Mouse (Mus musculus) retina, postnatal 7 days (tissue): ENCODE measurements around the gene Nuak2.
"Not testable (repeated sequence)": the region's sequence is repeated elsewhere in the genome, so short reads cannot be mapped to it uniquely, and the experiment has no call there.

Source experiments
- DNase-seq: peaks from one replicate; pipeline ENCODE4 v3.0.0-alpha.2; 2012; ENCODE audit warnings: low read depth, low spot score

Gene Nuak2

GRCm38 (mm10) chr1:132326777-132327176, 10.9 kb downstream of the Nuak2 start:
- no peak for DNase-seq

- no peak for DNase-seq
Measured at GRCm38 (mm10) chr1:132327477-132327876, 11.6 kb downstream of the Nuak2 start.

DNA sequence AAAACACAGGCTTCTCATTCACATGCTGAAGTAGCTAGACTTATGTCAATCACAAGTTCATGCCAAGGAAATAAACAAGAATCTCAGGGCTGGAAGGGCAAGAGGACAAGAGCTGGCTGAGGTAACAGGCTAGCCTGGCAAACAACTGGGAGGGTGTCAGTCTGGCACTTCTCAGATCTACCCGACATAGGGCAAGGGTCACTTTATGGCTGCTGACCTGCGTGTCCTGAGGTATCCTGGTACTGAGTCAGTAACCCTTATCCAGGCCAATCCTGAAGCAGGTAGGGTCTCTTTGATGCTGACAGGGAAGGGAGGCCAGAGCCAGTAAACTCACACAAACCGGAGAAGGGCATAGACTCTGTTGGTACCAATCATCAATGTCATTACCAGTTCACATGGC, 12.6 kb downstream of the Nuak2 start:
- no peak for DNase-seq

DNA sequence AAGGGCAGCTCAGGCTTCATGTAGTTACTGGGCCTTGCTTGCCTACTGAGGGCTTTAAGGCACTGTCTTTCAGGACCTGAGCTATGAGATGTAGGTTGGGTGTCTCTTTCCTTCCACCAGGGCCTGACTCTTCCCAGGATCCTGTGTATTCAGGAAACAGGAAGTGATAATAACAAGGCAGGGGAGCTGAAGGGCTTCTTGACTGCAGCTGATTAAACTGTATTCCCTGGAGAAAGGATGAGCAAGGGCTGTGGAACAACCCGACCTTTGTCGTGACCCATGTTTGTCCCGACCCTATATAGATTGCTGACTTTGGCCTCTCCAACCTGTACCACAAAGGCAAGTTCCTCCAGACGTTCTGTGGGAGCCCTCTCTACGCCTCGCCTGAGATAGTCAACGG, 13.7 kb downstream of the Nuak2 start:
- no peak for DNase-seq

DNA sequence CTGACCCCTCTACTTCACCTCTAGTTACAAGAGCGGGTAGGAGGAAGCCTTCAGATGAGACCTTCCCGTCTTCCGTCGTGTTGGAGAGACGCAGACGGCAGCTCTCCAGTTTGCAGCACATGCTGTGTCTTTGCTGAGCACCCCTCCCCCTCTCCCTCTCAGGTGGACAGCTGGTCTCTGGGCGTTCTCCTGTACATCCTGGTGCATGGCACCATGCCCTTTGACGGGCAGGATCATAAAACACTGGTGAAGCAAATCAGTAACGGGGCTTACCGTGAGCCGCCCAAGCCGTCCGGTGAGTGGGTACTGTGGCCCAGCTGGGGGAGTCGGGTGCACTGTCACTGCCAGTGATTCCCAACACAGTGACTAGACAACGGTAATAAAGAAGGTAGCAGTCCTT, 14.5 kb downstream of the Nuak2 start:
- DNase-seq = no peak

- no peak for DNase-seq
Measured at GRCm38 (mm10) chr1:132331283-132331682, 15.4 kb downstream of the Nuak2 start.

- no peak for DNase-seq
Measured at GRCm38 (mm10) chr1:132333201-132333600, 17.3 kb downstream of the Nuak2 start.

DNA sequence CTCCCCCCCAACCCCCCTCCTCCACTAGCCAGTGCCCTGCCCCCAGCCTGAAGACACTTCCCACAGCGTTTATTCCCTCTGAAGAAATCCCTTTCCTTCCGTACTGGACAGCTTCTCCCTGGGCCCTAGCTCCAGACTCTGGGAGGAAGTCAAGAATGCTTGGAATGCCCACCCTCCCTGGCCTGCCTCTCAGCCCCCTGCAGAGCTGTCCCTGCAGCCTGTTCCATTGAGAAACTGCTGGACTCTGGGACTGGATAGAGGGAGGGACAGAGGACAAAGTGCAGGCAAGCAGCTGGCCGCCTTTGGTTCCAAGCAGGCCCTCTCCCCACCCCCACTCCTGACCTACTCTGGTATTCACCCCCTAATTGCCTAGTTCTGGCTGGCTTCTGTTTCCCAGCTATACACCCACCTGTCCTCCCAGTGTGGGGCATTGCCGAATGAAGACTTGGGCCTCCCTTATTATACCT, 17.8 kb downstream of the Nuak2 start:
- DNase-seq = no peak

- no peak for DNase-seq
Measured at GRCm38 (mm10) chr1:132334178-132334801, 18.4 kb downstream of the Nuak2 start.

DNA sequence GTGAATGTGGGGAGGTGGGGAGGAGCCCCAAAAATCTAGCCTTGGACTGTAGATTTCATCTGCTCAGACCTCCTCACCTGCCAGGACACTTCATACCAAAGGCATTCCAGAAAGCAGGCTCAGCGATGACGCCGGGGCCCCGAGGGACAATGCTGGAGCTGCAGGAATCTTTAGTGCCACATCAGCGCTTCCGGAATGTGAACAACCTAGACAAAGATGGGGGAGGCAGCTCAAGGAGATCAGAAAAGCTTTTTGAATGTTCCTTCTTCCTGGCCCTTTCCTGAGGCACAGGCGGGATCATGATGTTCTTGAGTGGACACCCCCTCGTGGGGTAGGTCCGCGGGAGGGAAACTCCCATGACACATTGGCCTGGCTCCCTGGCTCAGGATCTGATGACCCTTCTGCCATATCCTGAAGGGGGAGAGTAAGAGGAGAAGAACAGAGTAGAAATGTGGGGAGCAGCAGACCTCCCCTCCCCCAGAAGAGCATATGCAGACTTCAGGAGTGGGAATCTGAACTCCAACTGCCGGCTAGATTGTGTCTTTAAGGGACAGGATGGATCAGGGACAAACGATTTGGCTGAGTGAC, 19.5 kb downstream of the Nuak2 start:
- no peak for DNase-seq

DNA sequence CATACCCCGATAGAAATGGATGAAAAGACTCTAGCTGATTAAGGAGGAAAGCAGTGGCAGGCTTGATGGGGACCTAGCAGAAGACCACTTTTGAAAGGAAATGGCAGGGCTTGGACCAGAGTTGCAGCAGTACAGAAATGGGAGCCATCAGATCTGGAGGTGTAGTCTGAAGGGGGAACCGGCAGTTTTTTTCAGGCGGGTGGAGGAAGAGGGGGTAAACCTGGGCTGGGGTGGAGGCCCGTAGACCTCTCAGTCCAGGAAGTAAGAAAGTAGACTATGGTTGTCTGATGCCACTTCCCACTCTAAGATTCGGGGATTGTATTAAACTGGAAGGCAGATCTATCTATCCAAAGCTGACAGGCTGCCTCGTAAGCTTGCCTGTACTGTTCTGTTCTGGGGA, 21.0 kb downstream of the Nuak2 start:
- DNase-seq = no peak

GRCm38 (mm10) chr1:132338027-132338660, 22.2 kb downstream of the Nuak2 start:
- no peak for DNase-seq

- no peak for DNase-seq
Measured at GRCm38 (mm10) chr1:132341731-132342501, 26.0 kb downstream of the Nuak2 start.

DNA sequence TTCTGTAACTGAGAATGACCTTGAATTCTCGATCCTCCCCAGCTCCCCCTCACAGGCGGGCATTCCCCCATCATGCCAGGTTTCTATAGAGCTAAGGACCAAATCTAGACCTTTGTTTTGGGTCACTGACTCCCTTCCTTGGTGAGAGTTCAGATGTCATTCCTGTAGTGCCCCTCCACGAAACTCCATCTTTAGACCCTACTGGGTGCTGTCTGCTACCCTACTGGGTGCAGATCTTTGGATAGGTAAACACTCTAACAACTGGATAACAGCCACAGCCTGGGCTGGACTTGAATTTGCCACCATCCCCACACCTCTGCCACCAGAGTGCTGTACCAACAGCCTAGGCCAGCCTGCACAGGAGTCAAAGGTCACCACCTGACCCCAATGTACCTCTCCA, 26.6 kb downstream of the Nuak2 start:
- no peak for DNase-seq

DNA sequence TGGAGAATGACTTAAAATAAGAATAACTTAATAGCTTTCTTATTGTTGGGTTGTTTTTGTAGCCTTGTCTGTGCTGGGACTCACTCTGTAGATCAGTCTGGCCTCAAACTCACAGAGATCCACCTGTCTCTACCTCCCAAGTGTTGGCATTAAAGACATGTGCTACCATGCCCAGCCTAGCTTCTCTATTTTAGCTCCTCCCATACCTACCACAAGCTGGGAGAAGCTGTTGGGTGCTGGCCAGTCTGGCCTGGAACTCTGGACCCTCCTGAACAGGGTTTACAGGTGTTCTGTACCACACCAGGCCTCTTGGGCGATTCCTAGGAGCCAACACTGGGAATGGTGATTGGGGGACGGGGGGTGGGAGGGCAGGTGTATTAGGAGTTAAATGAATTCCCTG, 27.3 kb downstream of the Nuak2 start:
- no peak for DNase-seq

GRCm38 (mm10) chr1:132343656-132344055, 27.7 kb downstream of the Nuak2 start:
- DNase-seq = no peak

DNA sequence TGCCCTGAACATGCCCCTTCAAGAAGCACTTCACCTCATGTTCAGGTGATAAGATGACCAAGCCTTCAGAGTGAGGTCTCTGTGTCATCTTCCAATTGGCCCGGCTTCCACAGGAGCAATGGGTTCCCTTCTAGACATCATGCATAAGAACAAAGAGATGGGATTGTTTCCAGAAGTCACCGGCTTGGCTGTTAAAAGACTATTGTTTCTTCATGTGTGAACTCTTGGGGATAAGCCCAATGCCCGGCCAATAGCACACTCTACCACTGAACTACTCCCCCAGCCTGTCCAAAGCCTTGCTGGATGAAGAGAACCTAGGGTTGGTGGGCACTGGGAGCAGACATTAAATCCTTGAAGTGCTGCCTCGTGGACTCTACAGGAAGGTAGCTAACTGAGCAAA, 29.6 kb downstream of the Nuak2 start:
- DNase-seq = no peak

DNA sequence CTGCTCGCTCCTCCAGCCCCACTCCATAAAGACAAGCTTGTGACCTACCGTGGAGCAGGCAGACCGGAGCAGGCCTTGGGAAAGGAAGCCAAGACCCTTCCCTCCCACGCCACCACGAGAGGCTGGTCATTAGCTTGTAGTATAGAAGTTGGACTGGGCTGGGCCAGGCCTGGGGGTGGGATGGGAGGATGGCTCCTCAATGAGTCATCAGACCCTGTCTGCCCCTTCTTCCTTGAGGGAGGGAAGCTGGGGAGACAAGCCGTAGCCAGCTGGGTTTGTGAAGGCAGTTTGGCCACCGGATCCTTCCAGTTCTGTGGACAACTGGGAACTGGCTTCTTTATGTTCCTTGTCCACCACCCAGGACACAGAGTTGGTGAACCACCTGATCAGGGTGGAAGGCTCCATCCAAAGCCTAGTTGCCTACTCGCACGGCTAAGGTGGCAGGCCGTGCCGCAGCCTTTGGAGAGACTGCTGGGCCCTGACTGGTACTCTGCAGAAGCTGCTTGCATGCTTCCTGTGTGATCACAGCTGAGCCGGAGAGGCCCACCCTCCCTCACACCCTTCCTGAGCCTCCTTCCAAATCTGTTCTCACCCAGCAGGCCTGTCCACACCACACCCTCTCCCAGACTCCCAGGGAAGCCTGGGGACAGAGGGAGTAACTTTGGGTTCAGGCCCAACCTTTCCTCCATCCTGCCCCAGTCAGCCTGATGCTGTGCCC, 30.4 kb downstream of the Nuak2 start:
- no peak for DNase-seq

GRCm38 (mm10) chr1:132346951-132347350, 31.0 kb downstream of the Nuak2 start:
- no peak for DNase-seq

- DNase-seq = no peak
Measured at GRCm38 (mm10) chr1:132348401-132348800, 32.5 kb downstream of the Nuak2 start.

DNA sequence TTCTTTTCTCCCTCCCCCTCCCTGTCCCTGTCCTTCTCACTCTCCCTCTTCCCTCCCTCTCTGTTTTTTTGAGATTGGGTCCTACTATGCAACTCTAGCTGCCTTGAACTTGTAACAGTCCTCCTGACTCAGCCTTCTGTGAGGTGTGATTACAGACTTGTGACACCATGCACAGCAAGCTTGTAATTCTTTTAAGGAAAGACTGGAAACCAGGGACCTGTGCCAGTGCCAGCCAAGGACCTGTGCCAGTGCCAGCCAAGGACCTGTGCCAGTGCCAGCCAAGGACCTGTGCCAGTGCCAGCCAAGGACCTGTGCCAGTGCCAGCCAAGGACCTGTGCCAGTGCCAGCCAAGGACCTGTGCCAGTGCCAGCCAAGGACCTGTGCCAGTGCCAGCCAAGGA, 33.1 kb downstream of the Nuak2 start:
- DNase-seq = not testable (repeated sequence)

- not testable (repeated sequence) for DNase-seq
Measured at GRCm38 (mm10) chr1:132349601-132350000, 33.7 kb downstream of the Nuak2 start.
